Mouse (Mus musculus): ENCODE measurements around the gene Tmem121b.

The Tmem121b gene

GRCm38 (mm10) chr6:120465393-120465792 is 28.2 kb downstream of the Tmem121b start:
- no peak for DNase-seq (ENCODE audit: inconsistent ontology term)

GRCm38 (mm10) chr6:120464406-120464939 is 29.1 kb downstream of the Tmem121b start:
- DNase-seq (ENCODE audit: inconsistent ontology term), result no peak

- peak; percentile 49 for DNase-seq (ENCODE audit: inconsistent ontology term)
These were observed 29.7 kb downstream of the Tmem121b start for GRCm38 (mm10) chr6:120463884-120464283.

GRCm38 (mm10) chr6:120463086-120463871 is 30.3 kb downstream of the Tmem121b start, which contains the start of gene Il17ra:
TSS of gene Il17ra (plus strand) at chr6:120463247.
- peak; percentile 75 for DNase-seq (ENCODE audit: inconsistent ontology term)

DNA sequence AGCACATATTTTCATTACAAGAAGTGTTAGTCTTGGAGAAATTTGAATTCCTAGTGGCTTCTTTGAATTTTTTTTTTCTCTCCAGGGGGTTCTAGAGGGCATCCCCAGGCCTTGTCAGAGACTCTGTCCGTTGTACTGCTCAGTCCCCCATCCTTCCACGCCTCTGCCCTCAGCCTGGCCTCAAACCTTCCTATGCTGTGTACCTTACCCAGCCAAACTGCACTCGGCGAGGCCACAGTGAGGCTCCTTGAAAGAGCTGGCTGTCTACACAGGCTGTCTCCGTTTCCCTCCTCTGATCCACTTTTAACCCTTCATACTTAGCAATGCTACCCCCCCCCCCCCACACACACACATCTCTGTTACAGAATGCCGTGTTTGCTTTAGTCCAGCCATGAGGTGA is 31.4 kb downstream of the Tmem121b start:
- no peak for DNase-seq (ENCODE audit: inconsistent ontology term)

- DNase-seq (ENCODE audit: inconsistent ontology term), result no peak
These were observed 32.4 kb downstream of the Tmem121b start for GRCm38 (mm10) chr6:120461217-120461616.

- DNase-seq (ENCODE audit: inconsistent ontology term), result no peak
These were observed 35.9 kb downstream of the Tmem121b start for GRCm38 (mm10) chr6:120457751-120458150.

GRCm38 (mm10) chr6:120457074-120457473 is 36.5 kb downstream of the Tmem121b start:
- no peak for DNase-seq (ENCODE audit: inconsistent ontology term)

DNA sequence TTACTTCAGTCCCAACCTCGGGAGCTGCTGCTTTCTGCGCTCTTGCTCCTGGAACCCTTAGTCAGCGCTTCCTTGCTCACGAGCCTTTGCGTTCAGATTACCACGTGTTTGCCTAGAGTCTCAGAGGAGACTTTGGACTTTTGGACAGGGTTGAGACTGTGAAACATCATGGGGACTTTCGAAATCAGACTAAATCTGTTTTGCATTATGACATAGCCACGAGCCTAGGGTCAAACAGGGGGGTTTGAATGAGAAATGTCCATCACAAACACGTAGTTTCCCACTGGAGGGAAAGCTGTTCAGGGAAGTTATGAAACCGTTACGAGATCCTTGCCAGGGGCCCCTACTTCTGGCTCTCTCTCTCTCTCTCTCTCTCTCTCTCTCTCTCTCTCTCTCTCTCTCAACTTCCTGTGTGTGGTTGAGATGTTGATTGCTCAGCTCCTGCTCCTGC is 39.0 kb downstream of the Tmem121b start:
- DNase-seq (ENCODE audit: inconsistent ontology term), result no peak

GRCm38 (mm10) chr6:120453556-120453955 is 40.1 kb downstream of the Tmem121b start:
- DNase-seq (ENCODE audit: inconsistent ontology term), result no peak

- DNase-seq (ENCODE audit: inconsistent ontology term), result peak; percentile 69
These were observed 40.5 kb downstream of the Tmem121b start for GRCm38 (mm10) chr6:120453103-120453445.

- DNase-seq (ENCODE audit: inconsistent ontology term), result no peak
These were observed 41.1 kb downstream of the Tmem121b start for GRCm38 (mm10) chr6:120452384-120453102.

- no peak for DNase-seq (ENCODE audit: inconsistent ontology term)
These were observed 43.4 kb downstream of the Tmem121b start for GRCm38 (mm10) chr6:120450208-120450607.

DNA sequence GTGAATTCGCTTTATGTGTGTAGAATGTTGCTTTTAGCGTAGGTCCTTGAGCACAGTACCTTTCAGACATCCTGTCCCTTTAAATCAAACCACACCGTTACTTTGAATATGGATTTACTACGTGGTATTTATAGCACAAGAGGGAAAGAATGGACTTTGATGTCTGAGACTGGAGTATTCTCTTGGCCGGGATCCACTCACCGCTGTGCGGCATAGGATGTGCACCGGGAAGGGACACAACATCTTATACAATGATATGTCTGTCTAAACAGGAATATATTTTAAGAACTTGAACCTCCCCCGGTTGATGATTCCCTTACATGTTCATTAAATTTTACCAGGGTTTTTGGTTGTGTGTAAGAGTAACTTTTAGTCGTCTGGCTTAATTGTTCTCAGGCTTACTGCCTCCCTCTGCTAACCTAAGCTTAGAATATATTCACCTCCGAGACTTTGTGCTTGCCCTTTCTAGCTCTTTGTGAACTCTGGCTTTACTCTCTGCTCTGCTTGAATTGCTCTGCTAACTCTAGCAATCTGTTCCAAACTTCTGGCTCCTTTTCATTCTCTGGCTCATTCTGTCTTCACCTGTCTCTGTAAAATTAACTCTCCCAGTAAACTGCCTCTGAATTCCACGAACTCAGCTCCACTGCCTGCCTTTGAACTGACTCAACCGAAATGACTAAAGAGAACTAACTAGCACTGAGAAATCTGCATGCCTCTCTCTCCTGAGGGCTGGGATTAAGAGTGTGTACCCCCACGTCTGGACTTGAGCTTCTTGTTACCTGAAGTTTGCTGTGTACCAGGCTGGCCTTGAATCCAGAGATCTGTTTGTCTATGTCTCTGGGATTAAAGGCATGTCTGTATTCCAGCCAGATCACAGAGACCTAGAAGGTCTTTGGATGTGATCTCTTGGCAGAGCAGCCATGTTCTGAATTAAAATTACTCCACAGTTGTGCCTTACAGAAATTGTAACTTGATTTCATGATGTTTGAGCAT is 49.9 kb downstream of the Tmem121b start:
- no peak for DNase-seq (ENCODE audit: inconsistent ontology term)

- no peak for DNase-seq (ENCODE audit: inconsistent ontology term)
These were observed 51.3 kb downstream of the Tmem121b start for GRCm38 (mm10) chr6:120442171-120442749.
